Mouse (Mus musculus) limb, embryonic 12.5 days (tissue): ENCODE results near the gene Frem2. TPM values are rescaled to one million over a fixed set of nuclear protein-coding genes. Genes with fewer than 3 reads are reported as not detected.

Experiments
- ATAC-seq: fragments of 200-750 bp; cut with Nextera tagmentation; 2 replicates; pipeline ENCODE4 v1.8.0; 2017; ENCODE audit warnings: low read depth, moderate TSS enrichment; ENCODE audit not compliant: insufficient number of reproducible peaks, insufficient read depth, low FRiP score, low TSS enrichment
- H3K27ac ChIP-seq: fragments of 300-500 bp; sonication (generic); 2 replicates; pipeline ENCODE4 v1.5.1; 2016; ENCODE audit warnings: mild to moderate bottlenecking, moderate library complexity
- H3K27me3 ChIP-seq: fragments of 300-500 bp; sonication (generic); 2 replicates; pipeline ENCODE4 v1.6.1; 2016; ENCODE audit warnings: mild to moderate bottlenecking, moderate library complexity
- H3K36me3 ChIP-seq: fragments of 300-500 bp; sonication (generic); 2 replicates; pipeline ENCODE4 v1.6.1; 2016; ENCODE audit warnings: mild to moderate bottlenecking, moderate library complexity
- H3K4me1 ChIP-seq: fragments of 300-500 bp; sonication (generic); replicated peaks from 2 replicates; pipeline ENCODE4 v1.6.1; 2016
- H3K4me2 ChIP-seq: fragments of 300-500 bp; sonication (generic); 2 replicates; pipeline ENCODE4 v1.6.1; 2016; ENCODE audit warnings: mild to moderate bottlenecking, moderate library complexity
- H3K4me3 ChIP-seq: fragments of 300-500 bp; sonication (generic); replicated peaks from 2 replicates; pipeline ENCODE4 v1.5.1; 2016; ENCODE audit warnings: mild to moderate bottlenecking
- H3K9ac ChIP-seq: fragments of 300-500 bp; sonication (generic); replicated peaks from 2 replicates; pipeline ENCODE4 v1.6.1; 2016; ENCODE audit warnings: mild to moderate bottlenecking, moderate library complexity
- H3K9me3 ChIP-seq: fragments of 300-500 bp; sonication (generic); 2 replicates; pipeline ENCODE4 v1.6.1; 2016; ENCODE audit warnings: mild to moderate bottlenecking, moderate library complexity
- WGBS: fragments of 180-500 bp; shearing (Covaris S2); methylation state at CpG from one replicate; pipeline ENCODE4 v1.1.7; 2016; 5-methylcytosine and 5-hydroxymethylcytosine counted together
- polyA plus RNA-seq: library from polyadenylated mRNA; unstranded; fragments of >200 nt; fragmentation: Nextera tagmentation; extraction: Ambion mirVana; gene quantifications from 2 replicates; pipeline ENCODE4 v1.2.1, GENCODE M21; 2016

The Frem2 gene
- polyA plus RNA-seq, 1 experiment from 2014 or later, result 7.6 TPM

DNA sequence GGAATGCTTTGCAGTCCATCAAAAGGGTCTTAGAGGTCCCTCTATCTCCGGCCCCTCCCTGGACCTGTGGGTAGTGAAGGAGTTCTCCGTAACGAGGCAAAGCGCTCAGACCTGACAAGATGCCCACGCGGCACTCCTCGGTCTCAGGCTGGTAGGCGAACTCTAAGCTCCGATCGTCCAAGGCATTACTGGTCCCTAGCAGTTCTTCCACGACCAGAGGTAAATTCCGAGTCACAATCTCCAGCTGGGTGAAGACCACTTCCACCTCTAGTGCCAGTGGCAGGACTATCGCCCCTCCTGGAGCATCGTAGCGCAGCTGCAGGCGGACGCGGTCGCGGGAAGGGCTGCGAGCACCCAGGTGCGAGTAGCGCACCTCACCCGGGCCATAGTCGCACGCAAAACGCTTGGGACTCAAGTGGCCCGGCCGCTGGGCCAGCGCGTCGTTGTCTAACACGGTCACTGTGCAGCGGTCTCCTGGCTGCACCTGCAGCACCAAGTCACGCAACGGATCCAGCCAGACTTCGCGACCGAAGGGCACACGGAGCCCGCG is 752 bp downstream of the Frem2 start:
- peak overlapping the region; percentile 56 for H3K9ac ChIP-seq
- peak overlapping the region; percentile 100 for H3K4me2 ChIP-seq
- H3K4me3 ChIP-seq, result peak overlapping the region; percentile 60
- H3K36me3 ChIP-seq, result peaks cover 17% of the 10 kb centered on the region; the same call in 1 of the 2 replicates
- peaks cover 25% of the 10 kb centered on the region for H3K9me3 ChIP-seq
- H3K27me3 ChIP-seq, result peaks cover 35% of the 10 kb centered on the region
- H3K4me1 ChIP-seq, result peaks cover 17% of the 10 kb centered on the region
- 0 out of 2 replicates have a peak overlapping the region, but pooled peaks have one; percentile 8 for H3K27ac ChIP-seq
- WGBS, result 2% methylated on average over 42 of the region's 42 CpGs
- no peak for ATAC-seq

DNA sequence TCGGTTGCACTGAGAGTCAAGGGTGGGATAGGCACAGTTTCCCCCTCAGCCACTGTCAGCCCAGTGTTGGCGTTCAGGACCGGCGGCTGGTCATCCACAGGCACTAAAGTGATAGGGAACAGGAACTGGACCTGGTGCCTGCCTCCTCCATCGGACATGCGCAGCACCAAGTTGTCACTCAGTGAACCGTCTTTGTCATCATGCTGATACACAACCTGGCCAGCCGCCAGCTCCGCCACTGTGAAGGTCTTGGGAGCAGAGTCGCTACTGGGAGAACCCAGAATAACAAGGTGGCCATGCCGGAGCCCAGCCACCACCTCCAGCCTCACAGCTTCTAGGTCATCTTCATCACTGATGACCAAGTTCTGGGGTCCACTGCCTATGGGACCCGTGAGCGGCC is 1.8 kb downstream of the Frem2 start:
- ATAC-seq, result no peak
- Histone ChIP-seq H3K4me3 (peak overlapping the region; percentile 60), H3K4me2 (peak overlapping the region; percentile 100), H3K27ac (no peak overlapping the region), H3K36me3 (peaks cover 17% of the 10 kb centered on the region; the same call in 1 of the 2 replicates), H3K9ac (no peak overlapping the region), H3K27me3 (peaks cover 35% of the 10 kb centered on the region), H3K4me1 (peaks cover 17% of the 10 kb centered on the region), H3K9me3 (peaks cover 25% of the 10 kb centered on the region)
- 87% methylated on average over 13 of the region's 13 CpGs for WGBS

DNA sequence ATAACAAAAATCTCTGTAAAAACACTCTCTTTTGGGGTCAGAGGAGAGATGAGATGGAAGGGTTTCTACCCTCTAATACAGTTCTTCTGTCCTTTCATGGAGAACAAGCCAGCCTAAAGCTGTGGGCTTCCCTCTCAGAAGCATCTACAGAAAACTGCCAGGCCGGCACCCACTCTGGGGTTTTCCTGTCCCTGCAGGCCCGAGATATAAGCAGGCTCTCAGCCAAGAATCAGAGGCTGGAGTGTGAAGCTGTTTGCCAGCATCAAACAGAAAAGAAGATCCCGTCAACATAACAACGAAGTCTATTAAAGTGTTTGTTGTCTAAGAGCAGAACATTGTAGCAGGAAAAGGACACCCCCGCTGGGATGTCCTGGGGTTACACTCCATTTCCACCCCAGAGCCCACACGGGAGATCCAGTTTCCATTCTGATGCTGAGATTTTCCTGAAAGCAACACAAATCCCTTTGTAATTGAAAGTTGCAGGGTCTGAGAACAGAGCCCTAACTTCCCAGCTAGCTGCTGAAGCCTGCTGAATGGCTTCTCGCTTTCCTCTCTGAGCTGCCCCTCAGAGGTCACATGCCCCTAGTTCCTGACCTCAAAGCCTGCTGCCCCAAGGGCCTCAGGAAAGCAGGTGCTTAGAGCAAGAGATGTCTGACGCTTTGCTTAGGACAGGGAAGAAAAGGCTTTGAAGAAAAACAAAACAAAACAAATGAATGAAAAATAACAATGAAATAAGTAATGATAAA is 7.0 kb downstream of the Frem2 start:
- Histone ChIP-seq H3K36me3 (peaks cover 17% of the 10 kb centered on the region; the same call in 1 of the 2 replicates), H3K4me1 (no peaks in the 10 kb centered on the region; the same call in 1 of the 2 replicates), H3K27me3 (peaks cover 9% of the 10 kb centered on the region), H3K9ac (no peak overlapping the region), H3K4me3 (no peak overlapping the region), H3K27ac (peak overlapping the region; percentile 4; the same call in 1 of the 2 replicates), H3K4me2 (peak overlapping the region; percentile 9; the same call in 1 of the 2 replicates), H3K9me3 (peaks cover 24% of the 10 kb centered on the region)
- 5% methylated on average over 8 of the region's 8 CpGs for WGBS
- ATAC-seq, result no peak

DNA sequence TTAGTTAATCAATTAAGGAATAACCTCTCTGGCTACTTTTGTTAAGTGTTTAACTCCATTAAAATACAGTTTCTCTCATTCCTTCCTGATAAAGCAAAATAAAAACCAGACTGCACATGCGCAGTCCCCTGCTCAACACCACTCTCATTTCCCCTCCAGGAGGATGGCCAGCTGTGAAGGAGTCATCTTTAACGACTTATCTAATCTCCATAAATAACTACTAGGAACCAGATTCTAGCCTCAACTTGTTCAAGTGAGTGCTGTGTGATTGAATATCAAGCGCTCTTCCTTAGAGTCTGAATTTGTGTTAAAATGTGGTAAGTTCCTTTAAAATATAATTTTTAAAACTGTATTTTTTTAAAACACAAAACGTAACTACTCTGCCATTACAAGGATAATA is 7.7 kb downstream of the Frem2 start:
- peaks cover 13% of the 10 kb centered on the region; the same call in 1 of the 2 replicates for H3K36me3 ChIP-seq
- WGBS, result 56% methylated on average over 4 of the region's 4 CpGs

DNA sequence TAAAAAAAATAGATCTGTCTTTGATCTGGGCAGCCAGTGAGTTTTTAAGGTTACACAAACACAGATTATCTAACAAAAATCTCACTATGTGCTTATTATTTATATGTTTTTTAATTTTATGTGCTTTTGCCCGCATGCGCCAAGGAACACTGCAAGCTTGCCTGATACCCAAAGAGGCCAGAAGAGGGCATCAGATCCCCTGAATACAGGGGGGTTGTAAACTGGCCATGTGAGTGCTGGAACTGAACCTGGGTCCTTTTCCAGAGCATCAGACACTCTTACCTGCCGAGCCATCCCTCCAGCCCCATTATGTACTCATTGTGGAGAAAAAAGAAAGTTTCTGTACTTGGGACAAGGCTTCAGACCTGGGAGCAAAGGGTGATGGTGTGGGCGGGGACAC is 8.3 kb downstream of the Frem2 start:
- Histone ChIP-seq H3K4me2 (no peak overlapping the region), H3K27me3 (no peaks in the 10 kb centered on the region), H3K27ac (no peak overlapping the region), H3K4me3 (no peak overlapping the region), H3K9me3 (peaks cover 11% of the 10 kb centered on the region; the same call in 1 of the 2 replicates), H3K36me3 (peaks cover 8% of the 10 kb centered on the region; the same call in 1 of the 2 replicates), H3K9ac (no peak overlapping the region), H3K4me1 (no peaks in the 10 kb centered on the region; the same call in 1 of the 2 replicates)
- 93% methylated on average over 4 of the region's 4 CpGs for WGBS
- no peak for ATAC-seq

More for the DNA sequence above, 7.7 kb downstream of the Frem2 start:
- H3K4me3 ChIP-seq, result no peak overlapping the region
- ATAC-seq, result no peak
- no peak overlapping the region for H3K9ac ChIP-seq
- H3K4me2 ChIP-seq, result no peak overlapping the region
- peaks cover 16% of the 10 kb centered on the region for H3K9me3 ChIP-seq
- H3K27ac ChIP-seq, result no peak overlapping the region
- H3K4me1 ChIP-seq, result no peaks in the 10 kb centered on the region; the same call in 1 of the 2 replicates
- H3K27me3 ChIP-seq, result peaks cover 1% of the 10 kb centered on the region; the same call in 1 of the 2 replicates

DNA sequence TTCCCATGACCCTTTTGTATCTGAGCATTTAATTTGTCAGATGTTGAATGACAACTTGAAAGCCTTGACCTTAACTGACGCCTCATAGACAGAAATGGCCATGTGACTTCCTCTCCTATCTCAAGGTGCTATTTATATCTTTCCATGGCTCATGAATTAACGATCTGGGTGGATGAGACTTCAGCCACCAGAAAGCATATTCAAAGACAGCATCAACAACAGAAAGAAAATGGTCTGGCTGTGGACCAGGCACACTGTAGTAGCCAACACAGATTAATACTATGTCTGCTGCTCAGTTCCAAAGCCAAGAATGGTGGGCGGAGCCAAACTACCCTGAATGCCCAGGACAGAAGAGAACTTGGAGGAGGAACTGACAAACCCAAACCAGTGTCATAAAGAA is 21.2 kb downstream of the Frem2 start:
- 77% methylated on average over 3 of the region's 3 CpGs for WGBS
- no peak for ATAC-seq

DNA sequence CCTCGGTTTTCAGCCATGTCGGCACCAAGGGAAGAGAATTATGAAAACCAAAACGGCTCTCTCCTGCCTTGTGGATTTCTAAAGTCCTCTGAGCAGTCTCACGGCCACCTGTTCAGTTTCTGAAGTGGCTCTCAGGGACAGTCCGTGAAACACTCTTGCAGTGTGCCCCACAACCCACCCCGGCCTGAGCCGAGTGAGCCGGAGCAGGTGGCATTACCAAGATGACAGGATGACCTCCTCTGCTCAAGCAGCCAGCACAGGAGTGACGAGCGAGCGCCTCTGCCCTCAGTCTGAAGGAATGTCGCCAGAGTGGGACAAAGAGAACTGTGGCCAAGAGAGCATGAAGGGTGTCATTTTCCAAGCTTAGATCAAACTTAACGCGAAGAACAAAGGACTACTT is 26.0 kb downstream of the Frem2 start:
- no peak for ATAC-seq
- 80% methylated on average over 14 of the region's 14 CpGs for WGBS

More for the DNA sequence above, 21.2 kb downstream of the Frem2 start:
- Histone ChIP-seq H3K4me3 (no peak overlapping the region), H3K9me3 (no peaks in the 10 kb centered on the region), H3K27me3 (no peaks in the 10 kb centered on the region), H3K36me3 (no peaks in the 10 kb centered on the region), H3K4me2 (no peak overlapping the region), H3K9ac (no peak overlapping the region), H3K27ac (no peak overlapping the region), H3K4me1 (no peaks in the 10 kb centered on the region)

DNA sequence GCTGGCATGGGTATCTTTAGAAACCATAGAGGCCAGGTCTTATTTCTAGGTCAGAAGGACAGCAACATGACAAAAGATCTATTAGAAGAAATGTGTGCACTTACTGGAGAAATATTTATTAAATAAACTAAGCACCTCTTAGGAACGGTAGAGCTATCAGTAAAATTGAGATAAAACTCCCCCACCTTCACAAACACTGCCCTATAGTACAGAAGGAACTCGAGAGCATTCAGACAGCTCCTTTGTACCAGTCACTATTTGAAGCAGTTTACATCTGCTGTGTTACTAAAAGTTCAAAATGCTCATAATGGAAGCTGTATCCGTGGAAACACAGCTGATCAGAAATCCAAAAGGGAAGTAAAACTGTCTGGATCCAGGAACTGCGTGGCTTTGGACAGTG is 26.5 kb downstream of the Frem2 start:
- Histone ChIP-seq H3K4me2 (no peak overlapping the region), H3K27me3 (no peaks in the 10 kb centered on the region), H3K9ac (no peak overlapping the region), H3K4me3 (no peak overlapping the region), H3K27ac (no peak overlapping the region), H3K4me1 (no peaks in the 10 kb centered on the region), H3K9me3 (no peaks in the 10 kb centered on the region), H3K36me3 (no peaks in the 10 kb centered on the region)
- no peak for ATAC-seq
- WGBS, result 77% methylated on average over 4 of the region's 4 CpGs

More for the DNA sequence above, 26.0 kb downstream of the Frem2 start:
- H3K9me3 ChIP-seq, result no peaks in the 10 kb centered on the region
- no peaks in the 10 kb centered on the region for H3K36me3 ChIP-seq
- H3K27ac ChIP-seq, result no peak overlapping the region
- no peaks in the 10 kb centered on the region for H3K27me3 ChIP-seq
- H3K4me1 ChIP-seq, result no peaks in the 10 kb centered on the region
- H3K4me3 ChIP-seq, result no peak overlapping the region
- no peak overlapping the region for H3K4me2 ChIP-seq
- H3K9ac ChIP-seq, result no peak overlapping the region

DNA sequence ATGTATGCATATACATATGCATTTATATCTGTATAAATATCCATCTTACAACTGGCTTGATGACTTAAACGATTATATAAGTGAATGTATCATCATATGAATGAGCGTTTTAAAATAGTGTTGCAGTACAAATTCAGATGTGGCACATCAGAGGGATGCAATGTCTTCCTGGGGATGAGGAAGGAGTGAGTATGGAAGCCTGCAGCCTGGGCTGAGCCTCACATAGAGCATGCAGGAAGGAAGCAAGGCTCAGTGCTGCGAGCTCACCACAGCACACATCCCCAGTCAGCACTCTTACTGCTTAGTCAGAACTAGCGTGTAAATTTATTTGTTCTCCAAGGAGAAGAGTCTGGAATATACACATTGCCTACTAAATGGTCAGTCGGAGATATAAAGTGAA is 27.2 kb downstream of the Frem2 start:
- Histone ChIP-seq H3K27me3 (no peaks in the 10 kb centered on the region), H3K36me3 (no peaks in the 10 kb centered on the region), H3K4me1 (no peaks in the 10 kb centered on the region), H3K9ac (no peak overlapping the region), H3K4me2 (no peak overlapping the region), H3K27ac (no peak overlapping the region), H3K9me3 (no peaks in the 10 kb centered on the region), H3K4me3 (no peak overlapping the region)
- ATAC-seq, result no peak
- WGBS, result 90% methylated on average over 5 of the region's 5 CpGs

DNA sequence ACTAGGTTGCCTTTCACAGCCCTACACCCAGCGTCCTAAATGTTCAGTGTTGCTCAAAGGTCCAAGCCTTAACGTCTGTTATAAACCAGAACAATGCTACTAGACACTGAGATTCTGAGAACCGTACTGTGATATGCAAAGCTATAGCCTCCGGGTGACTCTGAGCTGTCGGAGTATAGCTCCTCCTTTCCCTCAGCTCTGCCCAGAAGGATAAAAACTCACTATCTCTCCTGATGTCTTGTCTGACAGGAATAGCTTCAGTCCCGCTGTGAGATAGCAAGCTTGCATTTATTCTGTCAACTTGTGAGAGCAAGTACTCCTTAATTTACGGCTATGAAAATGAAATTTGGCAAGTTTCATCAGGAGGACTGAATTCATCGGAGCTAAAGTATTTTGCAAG is 33.9 kb downstream of the Frem2 start:
- H3K27ac ChIP-seq, result no peak overlapping the region
- peaks cover 15% of the 10 kb centered on the region for H3K4me1 ChIP-seq
- no peak overlapping the region for H3K9ac ChIP-seq
- 79% methylated on average over 8 of the region's 8 CpGs for WGBS
- H3K36me3 ChIP-seq, result no peaks in the 10 kb centered on the region
- H3K27me3 ChIP-seq, result no peaks in the 10 kb centered on the region
- ATAC-seq, result no peak
- no peaks in the 10 kb centered on the region for H3K9me3 ChIP-seq
- H3K4me3 ChIP-seq, result no peak overlapping the region
- no peak overlapping the region for H3K4me2 ChIP-seq

DNA sequence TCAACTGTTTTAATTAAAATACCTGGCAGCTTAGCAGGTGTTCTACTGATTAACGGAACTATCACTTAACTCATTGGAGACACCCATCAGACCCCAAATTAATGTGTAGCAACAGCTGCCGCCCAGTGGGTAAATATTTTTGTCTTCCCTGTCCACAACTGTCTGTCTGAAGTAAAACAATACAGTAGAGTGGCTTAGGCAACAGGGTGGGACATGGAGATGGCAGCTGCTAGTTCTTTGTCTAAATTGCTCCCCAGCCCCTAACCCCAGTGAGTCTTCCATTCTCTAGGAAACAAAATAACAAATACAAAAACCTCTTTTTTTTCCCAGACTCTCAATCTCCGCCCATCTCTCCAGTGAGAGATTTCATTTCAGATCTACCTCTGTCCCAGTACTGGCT is 36.2 kb downstream of the Frem2 start:
- Histone ChIP-seq H3K9me3 (no peaks in the 10 kb centered on the region), H3K4me1 (peaks cover 15% of the 10 kb centered on the region), H3K36me3 (no peaks in the 10 kb centered on the region), H3K4me2 (no peak overlapping the region), H3K27me3 (no peaks in the 10 kb centered on the region), H3K9ac (no peak overlapping the region), H3K4me3 (no peak overlapping the region), H3K27ac (peak overlapping the region; percentile 45; the same call in 1 of the 2 replicates)
- WGBS, result 70% methylated on average over 3 of the region's 3 CpGs
- no peak for ATAC-seq
